Mouse (Mus musculus) ES-Bruce4 (cell line): Measurements from ENCODE around the gene Neurod4.

Experiments
- CTCF ChIP-seq: IDR thresholded peaks from one replicate; pipeline ENCODE4 v1.8.1; 2011; ENCODE audit warnings: low read depth, low read length
- EP300 ChIP-seq: IDR thresholded peaks from 2 replicates; pipeline ENCODE4 v1.6.1; 2011; ENCODE audit warnings: low read depth, low read length; ENCODE audit not compliant: insufficient read depth

DNA sequence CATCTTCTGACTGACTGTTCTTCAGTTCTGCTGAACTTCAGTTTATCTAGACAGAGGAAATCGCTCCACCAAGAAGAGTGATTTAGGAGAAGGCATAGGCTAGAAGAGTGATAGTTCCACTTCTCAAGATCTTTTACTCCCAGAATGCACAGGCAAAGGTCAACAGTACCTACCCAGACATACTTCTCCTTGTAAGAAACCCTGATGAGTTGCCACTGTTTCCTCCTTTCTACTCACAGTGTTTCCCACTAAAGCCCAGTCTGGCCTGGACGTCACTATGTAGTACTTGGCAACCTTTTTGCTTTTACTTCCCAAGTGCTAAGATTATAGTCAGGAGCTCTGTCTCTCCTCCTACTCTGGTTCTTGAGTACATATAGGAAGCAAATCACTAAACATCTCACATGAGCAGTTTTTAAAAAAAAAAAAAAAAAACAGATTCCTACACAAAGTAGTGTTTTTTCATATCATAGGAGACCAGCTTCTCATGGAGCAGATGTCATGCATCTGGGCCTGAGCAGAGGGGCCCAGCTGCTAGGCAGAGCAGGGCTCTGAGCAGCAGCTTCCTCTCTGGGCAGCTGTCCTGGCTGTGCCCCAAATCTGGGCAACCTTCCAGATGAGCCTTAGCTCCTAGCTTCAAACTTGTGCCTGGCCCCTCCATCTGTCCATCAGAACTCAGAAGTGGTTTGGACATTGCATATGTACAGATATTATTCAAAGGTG is 34.2 kb upstream of the Neurod4 start:
- TF ChIP-seq CTCF, result no peak
- TF ChIP-seq EP300, result no peak
